Mouse (Mus musculus) adrenal gland, postnatal 36 days (tissue): ENCODE results near the gene Erbb3. TPM values are rescaled to one million over a fixed set of nuclear protein-coding genes. Genes with fewer than 3 reads are reported as not detected.
"Not testable (repeated sequence)": the region's sequence is repeated elsewhere in the genome, so short reads cannot be mapped to it uniquely, and the experiment has no call there.

Source experiments
- DNase-seq, 2 experiments: peaks; one replicate each; pipeline ENCODE4 v3.0.0; 2021; ENCODE audit warnings: mixed read lengths in 1 of 2
- long read RNA-seq, 2 experiments: library from polyadenylated mRNA; stranded (forward); transcript quantifications; one replicate each; pipeline ENCODE4 v2.0.0; 2021; ENCODE audit warnings: borderline sequencing depth in 2 of 2
- total RNA-seq, 2 experiments: library from RNA; stranded (reverse); gene quantifications; 2 replicates each; pipeline ENCODE4 v1.2.3; 2021

Gene Erbb3
- total RNA-seq: 1 to 10 TPM; 2.2 to 2.3 TPM
- long read RNA-seq, experiment 1: 0 reads
- long read RNA-seq, experiment 2, full-length matches to known transcripts: 1 of 1 reads
- long read RNA-seq, experiment 2, partial matches to known transcripts: 0 of 1 reads
- long read RNA-seq, experiment 2, other reads (novel, unspliced or antisense): 0 of 1 reads

DNA sequence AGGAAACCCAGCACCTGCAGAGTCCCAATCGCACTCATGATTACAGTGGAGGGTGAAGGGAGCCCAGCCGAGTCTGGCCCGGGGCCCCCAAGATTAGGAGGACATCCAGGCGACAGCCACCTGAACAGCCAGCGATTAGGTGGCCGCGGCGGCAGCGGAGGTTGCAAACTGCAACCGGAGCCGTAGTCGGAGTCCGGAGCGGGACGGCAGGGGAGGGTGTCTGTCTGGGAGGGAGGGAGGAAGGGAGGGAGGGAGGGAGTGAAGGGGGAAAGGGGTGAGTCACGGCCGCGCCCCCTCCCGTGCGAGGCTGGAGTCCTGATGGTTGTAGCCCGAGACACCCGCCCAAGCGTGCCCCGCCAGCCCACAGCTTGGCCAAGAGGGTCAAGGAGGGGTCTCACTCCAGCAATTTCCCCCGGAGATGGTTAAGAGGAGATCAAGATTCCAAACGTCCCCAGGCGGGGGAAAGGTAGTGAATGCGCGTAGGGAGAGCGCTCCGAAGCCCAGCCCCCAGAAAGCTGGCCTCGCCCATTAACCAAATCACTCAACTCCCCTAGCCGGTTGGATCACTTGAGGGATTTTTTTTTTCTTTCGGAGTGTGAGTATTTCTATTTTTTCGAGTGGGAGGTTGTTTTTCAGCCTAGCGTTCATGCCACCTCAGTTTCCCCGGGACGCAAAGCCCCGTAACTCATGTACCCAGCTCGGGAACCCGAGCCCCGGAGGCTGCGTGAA is at the start of gene Erbb3:
Erbb3 (minus strand) TSS at position 189 of the 729 bp plus-strand sequence.
- peak; percentile 69 to 78 for DNase-seq

DNA sequence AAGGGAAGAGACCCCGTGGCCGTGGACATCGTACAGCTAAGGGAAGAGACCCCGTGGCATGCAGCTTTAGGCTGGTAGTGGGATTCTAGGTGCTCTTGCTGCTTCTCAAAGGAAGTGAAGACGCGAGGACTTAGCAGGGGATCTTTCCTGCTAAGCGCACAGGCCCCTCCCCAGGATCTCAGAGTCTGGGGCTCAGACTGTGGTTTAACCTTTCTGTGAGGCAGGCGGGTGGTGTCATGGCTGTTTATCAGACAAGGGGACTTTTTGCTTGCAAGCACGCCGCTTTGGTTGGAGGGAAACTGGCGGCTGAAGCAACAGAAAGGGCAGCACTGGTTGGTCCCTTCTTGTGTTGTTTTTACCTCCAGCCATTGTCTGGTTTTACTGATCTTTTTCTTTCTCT is 47.6 kb upstream of the Erbb3 start:
- no peak for DNase-seq

DNA sequence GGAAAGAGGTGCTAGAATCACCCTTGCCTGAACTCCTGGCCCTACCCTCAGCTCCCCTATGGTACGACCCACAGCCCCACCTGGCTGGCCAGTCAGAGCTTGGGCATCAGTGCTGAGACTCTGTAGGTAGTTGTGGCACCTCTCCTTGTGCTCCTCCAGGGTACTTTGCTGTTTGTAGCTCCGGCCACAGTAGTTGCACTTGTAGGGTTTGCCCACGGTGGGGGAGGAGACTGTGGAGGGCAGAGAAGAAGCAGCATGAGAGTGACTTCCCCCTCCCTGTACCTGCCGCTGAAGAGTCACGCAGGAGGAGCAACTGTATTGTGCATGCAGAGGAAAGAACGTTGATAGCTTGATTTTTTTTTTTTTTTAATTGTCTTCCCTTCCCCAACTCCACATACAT is 47.1 kb upstream of the Erbb3 start:
- no peak for DNase-seq

DNA sequence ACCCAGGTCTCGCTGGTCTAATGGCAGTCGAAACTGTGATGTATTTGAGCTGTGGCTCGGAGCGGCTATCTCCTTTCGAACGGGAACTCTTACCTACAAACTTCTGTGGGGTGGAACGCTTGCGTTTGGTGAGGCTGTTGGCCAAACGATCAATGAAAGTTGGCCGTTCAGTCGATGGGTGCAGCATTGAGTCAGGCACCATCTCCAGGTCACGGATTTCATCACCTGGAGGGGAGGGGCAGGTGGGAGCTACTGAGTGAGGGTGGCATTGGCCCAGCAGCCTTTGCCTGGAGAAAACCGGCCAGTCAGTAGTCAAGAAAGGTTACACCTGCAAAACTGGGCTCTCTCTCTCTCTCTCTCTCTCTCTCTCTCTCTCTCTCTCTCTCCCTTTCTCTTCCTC is 46.2 kb upstream of the Erbb3 start:
- DNase-seq: no peak

DNA sequence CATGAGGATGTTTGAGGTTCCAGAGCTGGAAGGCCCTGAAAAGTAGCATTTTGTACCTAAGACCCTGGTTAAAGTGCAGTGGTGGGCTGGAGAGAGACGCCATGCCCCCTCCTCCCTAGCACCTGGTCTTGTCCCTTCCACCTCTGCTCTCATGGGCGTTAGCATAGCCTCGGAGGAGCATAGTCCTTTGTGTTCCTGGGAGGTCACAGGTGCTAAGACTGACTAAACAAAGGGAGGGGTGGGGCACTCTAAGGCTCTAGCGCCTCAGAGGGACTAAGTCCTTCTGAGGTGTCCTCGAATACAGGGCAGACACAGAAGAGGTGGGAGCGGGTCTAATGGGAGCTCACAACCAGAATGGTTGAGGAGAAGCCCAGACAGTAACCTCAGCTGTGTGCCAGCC is 42.1 kb upstream of the Erbb3 start:
- DNase-seq: no peak

DNA sequence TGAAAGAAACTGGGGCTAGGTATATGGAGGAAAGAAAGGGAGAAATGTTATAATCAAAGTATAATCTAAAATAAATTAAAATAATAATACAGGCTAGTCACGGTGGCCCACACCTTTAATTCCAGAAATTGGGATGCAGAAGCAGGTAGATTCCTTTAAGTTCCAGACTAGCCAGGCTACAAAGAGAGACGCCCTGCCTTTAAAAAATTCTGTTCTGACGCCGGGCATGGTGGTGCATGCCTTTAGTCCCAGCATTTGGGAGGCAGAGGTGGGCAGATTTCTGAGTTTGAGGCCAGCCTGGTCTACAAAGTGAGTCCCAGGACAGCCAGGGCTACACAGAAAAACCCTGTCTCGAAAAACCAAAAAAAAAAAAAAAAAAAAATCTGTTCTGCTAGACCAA is 40.9 kb upstream of the Erbb3 start:
- DNase-seq: not testable (repeated sequence)

DNA sequence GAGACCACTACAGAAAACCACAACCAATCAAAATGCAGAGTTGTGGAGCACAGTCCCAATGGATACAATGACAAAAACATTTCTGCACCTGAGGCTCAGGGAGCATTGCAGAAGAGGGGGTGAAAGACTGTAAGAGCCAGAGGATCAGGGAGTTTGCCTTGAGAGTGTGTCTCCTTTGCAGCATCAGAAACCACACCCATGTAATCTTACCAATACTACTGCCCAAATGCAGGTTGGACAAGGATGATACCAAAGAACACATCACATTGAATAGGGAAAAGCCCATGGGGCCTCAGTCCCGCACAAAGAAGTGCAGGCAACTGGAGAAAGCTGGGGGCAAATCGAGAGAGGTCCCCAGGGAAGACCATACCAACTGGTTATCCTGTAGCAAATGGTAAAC is 40.3 kb upstream of the Erbb3 start:
- no peak for DNase-seq

DNA sequence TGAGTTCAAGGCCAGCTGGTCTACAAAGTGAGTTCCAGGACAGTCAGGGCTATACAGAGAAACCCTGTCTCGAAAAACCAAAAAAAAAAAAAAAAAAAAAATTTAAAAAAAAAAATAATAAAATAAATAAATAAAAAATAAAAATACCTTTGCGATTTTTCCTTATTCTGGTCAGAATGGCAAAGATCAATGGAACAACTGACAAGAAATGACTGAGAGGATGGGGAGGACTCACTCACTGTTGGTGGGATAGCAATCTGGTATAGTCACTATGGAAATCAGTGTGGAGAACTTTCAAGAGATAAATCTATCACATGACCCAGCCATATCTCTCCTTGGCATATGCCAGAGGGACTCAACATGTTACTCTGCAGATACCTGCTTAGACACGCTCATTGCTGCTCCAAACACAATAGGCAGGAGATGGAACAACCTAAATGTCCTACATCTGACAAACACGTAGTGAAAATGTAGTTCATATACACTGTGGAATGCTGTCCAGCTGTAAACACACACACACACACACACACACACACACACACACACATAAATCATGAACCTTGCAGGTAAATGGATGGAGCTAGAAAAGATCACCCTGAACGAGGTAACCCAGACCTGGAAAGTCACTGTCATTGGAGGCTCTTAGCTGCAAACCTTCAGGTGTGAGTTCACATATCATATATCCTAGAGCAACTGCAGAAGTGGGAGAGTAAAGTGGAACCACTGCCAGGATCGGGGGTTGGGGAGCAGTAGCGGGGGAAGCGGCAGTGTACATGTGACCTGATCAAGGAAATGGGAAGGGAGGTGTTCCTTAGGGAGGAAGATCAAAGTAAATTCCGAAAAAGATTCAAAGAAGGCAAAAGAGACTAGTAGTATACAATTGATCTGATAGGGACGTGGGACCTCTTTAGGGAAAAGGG is 38.2 kb upstream of the Erbb3 start:
- no peak for DNase-seq

DNA sequence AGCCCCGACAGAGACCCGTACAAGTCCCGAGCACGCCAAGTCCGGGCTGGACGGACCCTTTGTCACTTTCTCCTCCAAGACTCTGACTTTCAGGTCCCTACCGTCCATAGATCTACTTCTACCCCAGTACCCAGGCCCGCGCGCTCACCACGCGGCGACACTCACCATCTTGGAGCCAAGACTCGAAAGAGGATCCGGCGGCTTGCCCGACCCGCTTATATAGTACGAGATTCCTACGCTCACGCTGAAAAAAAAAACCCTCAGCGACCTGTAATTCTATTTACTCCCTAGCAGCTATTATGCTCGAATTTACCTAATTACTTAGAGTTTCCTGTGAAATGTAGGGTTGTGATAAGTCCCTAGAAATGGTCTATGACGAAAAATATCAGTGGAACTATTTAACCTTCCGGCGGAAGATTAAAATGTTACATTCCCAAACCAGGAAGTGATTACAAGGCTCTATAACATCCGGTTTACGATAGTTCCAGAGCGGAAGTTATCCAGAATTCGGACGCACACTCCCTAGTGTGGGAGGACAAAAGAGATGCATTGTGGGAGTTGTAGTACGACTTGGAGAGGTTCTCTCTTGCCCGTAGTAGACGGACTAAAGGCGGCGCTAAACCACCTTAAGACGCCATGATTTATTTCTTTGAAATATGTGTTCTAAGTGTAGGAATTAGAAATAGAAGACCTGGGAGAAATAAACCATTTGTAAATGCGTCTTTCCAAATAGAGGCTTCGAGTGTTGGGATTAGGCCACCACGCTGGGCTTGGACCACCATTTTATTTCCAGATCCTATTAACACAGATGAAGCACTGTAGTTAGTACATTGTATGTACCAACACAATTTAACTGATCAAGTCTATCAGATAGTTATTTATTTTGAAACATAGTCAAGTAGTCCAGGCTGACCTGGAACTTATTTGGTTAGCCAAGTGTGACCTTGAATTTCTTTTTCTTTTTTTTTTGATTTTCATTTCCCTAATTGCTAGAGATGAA is 37.2 kb upstream of the Erbb3 start, which contains the start of gene Rps26:
Rps26 (minus strand) TSS at position 437 of the 1,000 bp plus-strand sequence.
- DNase-seq: peak; percentile 85

DNA sequence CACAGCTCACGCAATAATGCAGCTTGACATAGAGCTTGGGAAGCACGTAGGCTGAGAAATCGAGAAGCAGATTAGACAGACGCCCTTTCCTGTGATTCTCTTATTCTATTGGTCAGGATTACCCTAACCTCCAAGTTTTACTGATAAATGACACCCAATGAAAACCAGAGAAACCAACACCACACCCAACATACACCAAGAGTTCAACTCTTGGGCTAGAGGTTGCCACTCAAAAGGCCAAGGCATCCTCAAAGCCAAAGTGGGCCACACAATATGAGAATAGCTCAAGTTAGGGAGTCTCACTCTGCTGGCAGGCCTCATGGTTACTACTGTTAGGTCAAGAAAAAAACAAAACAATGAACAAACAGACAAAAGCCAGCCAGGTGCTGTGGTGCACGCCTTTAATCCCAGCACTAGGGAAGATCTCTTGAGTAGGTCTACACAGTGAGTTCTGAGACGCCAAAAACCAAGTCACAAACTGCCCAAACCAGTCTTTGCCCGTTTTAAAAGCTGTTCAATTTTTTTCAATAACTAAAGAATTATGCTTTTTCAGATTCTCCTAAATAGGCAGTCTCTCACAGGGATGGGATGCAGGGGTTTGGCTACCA is 35.9 kb upstream of the Erbb3 start:
- no peak for DNase-seq

DNA sequence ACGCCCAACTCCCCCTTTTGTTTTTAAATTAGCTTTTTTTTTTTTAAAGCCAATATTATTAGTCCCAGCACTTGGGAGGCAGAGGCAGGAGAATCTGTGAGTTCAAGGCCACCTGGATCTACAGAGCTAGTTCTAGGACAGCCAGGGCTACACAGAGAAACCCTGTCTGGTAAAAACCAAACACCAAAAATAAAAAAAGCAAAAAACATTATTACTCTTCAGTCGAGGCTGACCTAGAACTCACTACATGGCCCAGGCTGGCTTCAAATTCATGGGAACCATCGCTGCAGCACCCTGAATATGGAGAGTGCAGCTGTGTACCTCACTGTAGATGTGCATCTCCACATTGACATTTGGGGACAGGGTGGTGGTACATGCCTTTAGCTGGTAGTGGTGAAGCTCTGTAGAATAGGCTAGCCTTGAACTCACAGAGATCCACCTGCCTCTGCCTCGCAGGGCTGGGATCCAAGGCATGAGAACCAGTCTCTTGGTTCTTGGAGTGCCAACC is 33.7 kb upstream of the Erbb3 start:
- not testable (repeated sequence) for DNase-seq

DNA sequence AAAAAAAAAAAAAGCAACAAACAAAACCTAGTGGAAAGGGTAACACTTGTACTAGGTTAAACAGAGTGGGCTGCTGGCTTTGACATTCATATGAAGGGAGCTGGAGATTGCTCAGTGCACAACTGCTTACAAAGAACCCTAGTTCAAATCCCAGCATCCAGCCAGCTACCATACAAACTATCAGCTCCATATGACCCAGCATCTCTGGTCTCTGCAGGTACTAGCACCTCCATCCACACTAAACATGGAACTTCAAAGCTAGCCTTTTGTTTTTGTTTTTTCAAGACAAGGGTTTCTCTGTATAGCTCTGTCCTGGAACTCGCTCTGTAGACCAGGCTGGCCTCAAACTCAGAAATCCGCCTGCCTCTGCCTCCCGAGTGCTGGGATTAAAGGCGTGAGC is 33.2 kb upstream of the Erbb3 start:
- DNase-seq: no peak

DNA sequence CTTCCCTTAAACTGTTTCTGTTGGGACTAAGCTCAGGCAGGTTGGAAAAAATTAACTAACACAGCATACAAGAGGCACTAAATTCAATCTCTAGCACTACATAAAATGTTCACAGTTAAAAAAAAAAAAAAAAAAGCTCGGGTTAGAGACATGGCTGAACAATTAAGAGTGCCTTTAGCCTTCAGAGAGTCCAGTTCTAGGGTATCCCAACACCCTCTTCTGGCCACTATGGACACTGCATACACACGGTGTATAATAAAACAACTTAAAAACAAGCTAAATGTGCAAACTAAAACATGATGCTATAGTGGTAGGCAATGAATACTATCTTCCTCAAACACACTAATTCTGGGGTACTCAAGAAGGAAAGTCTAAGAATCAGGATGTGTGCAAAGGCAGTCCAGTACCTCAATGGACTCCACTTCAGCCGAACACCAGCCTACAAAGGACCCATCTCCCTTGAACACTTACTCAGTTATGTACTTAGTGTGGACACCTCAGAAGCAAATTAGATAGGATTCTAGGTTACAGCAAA is 32.6 kb upstream of the Erbb3 start:
- no peak for DNase-seq

DNA sequence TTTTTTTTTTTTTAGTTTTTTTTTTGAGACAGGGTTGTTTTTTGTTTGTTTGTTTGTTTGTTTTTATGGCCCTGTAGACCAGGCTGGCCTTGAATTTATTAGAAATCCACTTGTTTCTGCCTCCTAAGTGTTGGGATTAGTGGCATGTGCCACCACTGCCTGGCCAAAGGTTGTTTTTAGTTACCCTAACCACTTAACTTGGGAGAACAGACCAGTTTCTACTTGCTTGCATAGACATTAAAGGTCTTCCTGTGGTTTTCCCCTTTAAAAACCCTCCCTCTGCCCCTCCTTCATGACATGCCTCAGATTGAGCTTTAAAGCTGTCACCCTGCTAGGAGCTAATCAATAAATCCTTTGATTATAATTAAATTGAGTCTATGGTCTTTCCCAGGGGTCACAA is 30.8 kb upstream of the Erbb3 start:
- no peak for DNase-seq

DNA sequence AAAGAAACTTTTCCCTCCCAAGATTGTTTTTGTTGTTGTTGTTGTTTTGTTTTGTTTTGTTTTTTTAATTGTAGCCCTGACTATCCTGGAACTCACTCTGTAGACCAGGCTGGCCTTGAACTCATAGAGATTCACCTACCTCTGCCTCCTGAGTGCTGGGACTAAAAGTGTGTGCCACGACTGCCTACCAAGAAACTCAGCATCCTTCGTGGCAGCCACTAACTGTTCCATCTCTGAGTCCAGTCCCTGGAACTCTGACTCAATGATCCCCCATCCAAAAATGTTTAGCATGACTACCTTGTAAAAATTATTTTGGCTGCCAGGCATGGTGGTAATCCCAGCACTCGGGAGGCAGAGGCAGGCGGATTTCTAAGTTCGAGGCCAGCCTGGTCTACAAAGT is 29.7 kb upstream of the Erbb3 start:
- DNase-seq: not testable (repeated sequence)

DNA sequence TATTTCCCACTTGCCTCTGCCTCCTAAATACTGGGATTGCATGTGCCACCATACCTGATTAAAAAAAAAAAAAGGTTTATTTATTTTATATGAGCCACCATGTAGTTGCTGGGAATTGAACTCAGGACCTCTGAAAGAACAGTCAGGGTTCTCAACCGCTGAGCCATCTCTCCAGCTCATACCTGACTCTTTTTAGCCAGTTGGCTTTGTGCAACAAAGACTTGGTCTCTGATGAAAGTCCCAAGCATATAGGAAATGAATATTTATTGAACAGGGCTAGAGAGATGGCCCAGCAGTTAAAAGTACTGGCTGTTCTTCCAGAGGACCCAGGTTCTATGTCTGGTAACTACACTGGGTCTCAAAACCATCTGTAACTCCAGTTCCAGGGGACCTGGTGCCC is 29.1 kb upstream of the Erbb3 start:
- no peak for DNase-seq

DNA sequence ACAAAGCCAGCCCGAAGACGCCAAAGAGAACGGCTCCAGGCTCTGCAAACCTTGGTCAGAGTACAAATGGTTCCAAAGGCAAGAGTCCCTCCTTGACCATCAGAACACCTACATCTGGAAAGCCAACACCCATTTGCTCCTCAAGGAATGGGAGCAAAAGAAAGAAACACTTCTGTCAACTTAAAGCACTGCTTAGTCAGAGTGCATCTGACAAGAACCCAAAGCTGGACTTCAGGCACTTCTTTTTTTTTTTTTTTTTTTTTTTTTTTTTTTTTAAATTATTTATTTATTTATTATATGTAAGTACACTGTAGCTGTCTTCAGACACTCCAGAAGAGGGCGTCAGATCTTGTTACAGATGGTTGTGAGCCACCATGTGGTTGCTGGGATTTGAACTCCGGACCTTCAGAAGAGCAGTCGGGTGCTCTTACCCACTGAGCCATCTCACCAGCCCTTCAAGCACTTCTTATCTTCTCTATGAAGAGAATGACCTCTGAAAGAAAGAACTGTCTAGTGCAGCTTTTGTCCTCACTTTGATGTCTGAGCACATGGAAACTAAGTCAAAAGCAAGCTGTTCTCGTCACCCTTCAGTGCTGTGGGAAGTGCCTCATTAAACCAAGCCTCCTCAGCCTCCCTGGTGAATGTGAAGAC is 26.5 kb upstream of the Erbb3 start:
- not testable (repeated sequence) for DNase-seq

DNA sequence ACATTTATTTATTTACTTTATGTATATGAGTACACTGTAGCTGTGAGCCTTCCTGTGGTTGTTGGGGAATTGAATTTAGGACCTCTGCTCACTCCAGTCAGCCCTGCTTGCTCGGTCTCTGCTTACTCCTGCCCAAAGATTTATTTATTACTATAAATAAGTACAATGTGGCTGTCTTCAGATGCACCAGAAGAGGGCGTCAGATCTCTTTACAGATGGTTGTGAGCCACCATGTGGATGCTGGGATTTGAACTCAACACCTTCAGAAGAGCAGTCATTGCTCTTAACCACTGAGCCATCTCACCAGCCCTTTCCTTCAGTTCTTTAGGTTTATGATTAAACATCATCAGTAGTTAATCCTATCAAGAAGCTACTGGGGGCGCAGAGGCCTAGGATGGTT is 25.5 kb upstream of the Erbb3 start:
- DNase-seq: no peak

DNA sequence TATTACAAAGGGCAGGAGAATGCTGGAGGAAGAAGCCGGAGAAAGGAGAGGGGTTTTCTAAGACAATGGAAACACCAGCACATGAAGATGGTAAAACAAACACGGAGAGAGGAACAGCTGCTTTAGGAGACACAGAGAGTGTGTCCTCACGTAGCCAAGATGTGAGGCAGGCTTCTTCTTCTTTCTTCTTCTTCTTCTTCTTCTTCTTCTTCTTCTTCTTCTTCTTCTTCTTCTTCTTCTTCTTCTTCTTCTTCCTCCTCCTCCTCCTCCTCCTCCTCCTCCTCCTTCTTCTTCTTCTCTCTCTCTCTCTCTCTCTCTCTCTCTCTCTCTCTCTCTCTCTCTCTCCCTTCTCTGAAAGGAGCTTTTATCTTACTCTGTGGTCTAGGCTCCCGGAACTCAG is 24.4 kb upstream of the Erbb3 start:
- not testable (repeated sequence) for DNase-seq

DNA sequence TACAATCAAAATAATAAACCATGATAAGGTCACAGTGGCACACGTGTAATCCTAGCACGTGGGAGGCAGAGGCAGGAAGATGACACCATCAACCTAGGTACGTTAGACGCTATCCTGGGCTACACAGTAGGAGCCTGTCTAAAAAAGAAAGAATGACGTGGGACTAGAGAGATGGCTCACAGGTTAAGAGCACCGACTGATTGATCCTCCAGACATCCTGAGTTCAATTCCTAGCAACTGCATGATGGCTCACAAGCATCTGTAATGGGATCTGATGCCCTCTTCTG is 23.6 kb upstream of the Erbb3 start:
- DNase-seq: no peak
